Mouse (Mus musculus) CH12.LX (cell line): ENCODE results near the gene Mprip. TPM values are rescaled to one million over a fixed set of nuclear protein-coding genes. Genes with fewer than 3 reads are reported as not detected.
A peak's percentile ranks its signal among the peaks of the same experiment; 100 is the strongest.

Experiments used
- DNase-seq: peaks from one replicate; pipeline ENCODE4 v3.0.0-alpha.2; 2013; ENCODE audit errors: extremely low read depth
- H3K27ac ChIP-seq: 2 replicates; pipeline ENCODE4 v1.5.1; 2012; ENCODE audit warnings: low read depth, mild to moderate bottlenecking, control low read depth, moderate library complexity; ENCODE audit not compliant: insufficient read depth
- H3K27me3 ChIP-seq: replicated peaks from 2 replicates; pipeline ENCODE3; 2012; ENCODE audit warnings: inconsistent platforms
- H3K36me3 ChIP-seq, 2 experiments: replicated peaks in 1 of 2; 2 replicates each; pipeline versions ENCODE3 to v1.6.1; 2012; ENCODE audit warnings: inconsistent platforms in 1 of 2, low read length in 1 of 2, mild to moderate bottlenecking in 1 of 2, mixed read lengths in 1 of 2, moderate library complexity in 1 of 2; ENCODE audit not compliant: control insufficient read depth in 1 of 2, insufficient read depth in 1 of 2
- H3K4me1 ChIP-seq, 2 experiments: 2 replicates each; pipeline ENCODE4 v1.6.1; 2012; ENCODE audit warnings: inconsistent platforms in 1 of 2, moderate library complexity in 1 of 2; ENCODE audit not compliant: insufficient read depth in 2 of 2, control insufficient read depth in 1 of 2
- H3K4me2 ChIP-seq: 2 replicates; pipeline ENCODE4 v1.6.1; 2012; ENCODE audit warnings: low read depth, mild to moderate bottlenecking, control low read depth; ENCODE audit not compliant: poor library complexity, insufficient read depth, severe bottlenecking
- H3K4me3 ChIP-seq, 3 experiments: fragments of 150-350 bp in 1 of 3; sonication (generic) in 1 of 3; replicated peaks in 1 of 3; 2 replicates each; pipeline versions ENCODE3 to v1.5.1; 2011 to 2012; ENCODE audit warnings: low read depth in 2 of 3, low read length in 2 of 3, mild to moderate bottlenecking in 2 of 3, moderate library complexity in 2 of 3, control low read depth in 1 of 3, improper control_type of control experiment in 1 of 3, inconsistent platforms in 1 of 3, mixed read lengths in 1 of 3; ENCODE audit not compliant: poor library complexity in 1 of 3
- H3K79me2 ChIP-seq: replicated peaks from 2 replicates; pipeline ENCODE4 v1.6.1; 2012; ENCODE audit warnings: mild to moderate bottlenecking, moderate library complexity; ENCODE audit not compliant: control insufficient read depth, poor library complexity, insufficient read depth, severe bottlenecking; ENCODE audit errors: extremely low read depth
- H3K9ac ChIP-seq: 2 replicates; pipeline ENCODE4 v1.6.1; 2012; ENCODE audit warnings: low read depth, mild to moderate bottlenecking, control low read depth, moderate library complexity; ENCODE audit not compliant: insufficient read depth
- H3K9me3 ChIP-seq: replicated peaks from 2 replicates; pipeline ENCODE3; 2012; ENCODE audit warnings: low read length, inconsistent platforms, mixed read lengths
- BHLHE40 ChIP-seq: IDR thresholded peaks from 2 replicates; pipeline ENCODE4 v1.6.1; 2011; ENCODE audit warnings: mild to moderate bottlenecking, low read depth, low read length, improper control_type of control experiment
- CHD2 ChIP-seq: IDR thresholded peaks from 2 replicates; pipeline ENCODE4 v1.6.1; 2011; ENCODE audit warnings: low read length, improper control_type of control experiment
- CTCF ChIP-seq, 2 experiments: IDR thresholded peaks in 1 of 2; conservative IDR thresholded peaks in 1 of 2; 2 replicates each; pipeline ENCODE4 v1.5.1; 2011 to 2012; ENCODE audit warnings: low read depth in 2 of 2, low read length in 2 of 2, improper control_type of control experiment in 1 of 2, inconsistent platforms in 1 of 2, mild to moderate bottlenecking in 1 of 2, moderate library complexity in 1 of 2
- E2F4 ChIP-seq: IDR thresholded peaks from 2 replicates; pipeline ENCODE4 v1.6.1; 2011; ENCODE audit warnings: low read depth, low read length, improper control_type of control experiment; ENCODE audit not compliant: insufficient replicate concordance
- ETS1 ChIP-seq: conservative IDR thresholded peaks from 2 replicates; pipeline ENCODE4 v1.6.1; 2012; ENCODE audit warnings: low read depth, mild to moderate bottlenecking, inconsistent platforms, low read length, improper control_type of control experiment, moderate library complexity
- HCFC1 ChIP-seq: IDR thresholded peaks from 2 replicates; pipeline ENCODE4 v1.6.1; 2012; ENCODE audit warnings: low read depth, mild to moderate bottlenecking, inconsistent platforms, low read length, improper control_type of control experiment
- JUN ChIP-seq: IDR thresholded peaks from 2 replicates; pipeline ENCODE4 v1.6.1; 2011; ENCODE audit warnings: low read depth, mild to moderate bottlenecking, low read length, improper control_type of control experiment, moderate library complexity; ENCODE audit not compliant: insufficient read depth
- MAX ChIP-seq: IDR thresholded peaks from 2 replicates; pipeline ENCODE4 v1.6.1; 2011; ENCODE audit warnings: low read length, improper control_type of control experiment
- MXI1 ChIP-seq: IDR thresholded peaks from 2 replicates; pipeline ENCODE4 v1.6.1; 2011; ENCODE audit warnings: mild to moderate bottlenecking, low read depth, low read length, improper control_type of control experiment
- MYC ChIP-seq: IDR thresholded peaks from 2 replicates; pipeline ENCODE4 v1.6.1; 2011; ENCODE audit warnings: low read depth, mild to moderate bottlenecking, improper control_type of control experiment, low read length
- NELFE ChIP-seq: IDR thresholded peaks from 2 replicates; pipeline ENCODE4 v1.6.1; 2011; ENCODE audit warnings: low read depth, low read length, improper control_type of control experiment
- POLR2AphosphoS2 ChIP-seq: IDR thresholded peaks from 2 replicates; pipeline ENCODE4 v1.6.1; 2011; ENCODE audit warnings: low read depth, low read length, improper control_type of control experiment
- RAD21 ChIP-seq: IDR thresholded peaks from 2 replicates; pipeline ENCODE4 v1.6.1; 2011; ENCODE audit warnings: low read depth, mild to moderate bottlenecking, low read length, improper control_type of control experiment, moderate library complexity
- RCOR1 ChIP-seq: conservative IDR thresholded peaks from 2 replicates; pipeline ENCODE4 v1.6.1; 2012; ENCODE audit warnings: low read depth, mild to moderate bottlenecking, inconsistent platforms, low read length, improper control_type of control experiment
- UBTF ChIP-seq: IDR thresholded peaks from 2 replicates; pipeline ENCODE4 v1.6.1; 2012; ENCODE audit warnings: low read depth, mild to moderate bottlenecking, inconsistent platforms, low read length, improper control_type of control experiment, moderate library complexity
- USF2 ChIP-seq: conservative IDR thresholded peaks from 2 replicates; pipeline ENCODE4 v1.6.1; 2011; ENCODE audit warnings: low read depth, low read length, improper control_type of control experiment
- ZNF384 ChIP-seq: IDR thresholded peaks from 2 replicates; pipeline ENCODE4 v1.6.1; 2012; ENCODE audit warnings: low read depth, low read length, improper control_type of control experiment, inconsistent platforms
- dilution Hi-C: fragments of 300-500 bp; cut with MboI; formaldehyde crosslinking; loops from 2 replicates; pipeline ENCODE4 v1.14.3; 2020; ENCODE audit warnings: low sequenced_read_pairs; ENCODE audit not compliant: extremely low pct_unique_long_range_greater_than_20kb, extremely low pct_ligation_motif_present
- in situ Hi-C: fragments of 300-500 bp; cut with MboI; formaldehyde crosslinking; loops from 3 replicates; pipeline ENCODE4 v1.14.3; 2019; ENCODE audit warnings: low sequenced_read_pairs, low pct_ligation_motif_present, low pct_unique_long_range_greater_than_20kb, mixed read lengths
- polyA plus RNA-seq: library from polyadenylated mRNA; unstranded; fragments of >175 nt; gene quantifications from 2 replicates; pipeline ENCODE4 v1.2.1, GENCODE M21; 2012; ENCODE audit warnings: low read depth; ENCODE audit not compliant: insufficient read length
- total RNA-seq, 2 experiments: library from RNA; depleted of rRNA; stranded (reverse); fragments of 300-350 nt in 1 of 2; fragments of >200 nt in 1 of 2; gene quantifications; 2 replicates each; pipeline ENCODE4 v1.2.3; 2012 to 2014

The Mprip gene
- total and polyA plus RNA-seq, 3 experiments, result 50.6 to 59.5 (median 56.4) TPM

GRCm38 (mm10) chr11:59649058-59649457 lies 12.0 kb upstream of the Mprip start:
- no peaks in the 10 kb centered on the region for H3K9me3 ChIP-seq
- dilution Hi-C loops, result no loop called here
- TF ChIP-seq MAX (no peak), UBTF (no peak), RCOR1 (no peak), USF2 (no peak), E2F4 (no peak), CTCF (conservative IDR thresholded peaks at IDR 0.05 in 1 of 2, IDR thresholded peaks at IDR 0.05 in 1 of 2; ENCODE audit: low read depth in 2 of 2, low read length in 2 of 2) (no peak), ETS1 (no peak), MXI1 (no peak), ZNF384 (no peak), RAD21 (no peak), HCFC1 (no peak), NELFE (no peak), JUN (no peak), POLR2AphosphoS2 (no peak), MYC (no peak)
- H3K4me2 ChIP-seq, result no peak overlapping the region
- H3K27ac ChIP-seq, result no peak overlapping the region
- no peaks in the 10 kb centered on the region for H3K79me2 ChIP-seq
- H3K36me3 ChIP-seq, result no peaks in the 10 kb centered on the region
- in situ Hi-C loops, result no loop called here
- no peak overlapping the region for H3K9ac ChIP-seq
- H3K4me1 ChIP-seq, result peaks cover 2 to 4% of the 10 kb centered on the region in 2 experiments; a peak in 2 of 4 replicates
- DNase-seq, result no peak
- H3K4me3 ChIP-seq, result no peak overlapping the region
- H3K27me3 ChIP-seq, result peaks cover 37% of the 10 kb centered on the region

GRCm38 (mm10) chr11:59653003-59653402 lies 8.1 kb upstream of the Mprip start:
- Histone ChIP-seq H3K9me3 (no peaks in the 10 kb centered on the region), H3K27me3 (peaks cover 9% of the 10 kb centered on the region), H3K4me2 (no peak overlapping the region), H3K36me3 (no peaks in the 10 kb centered on the region), H3K79me2 (no peaks in the 10 kb centered on the region), H3K9ac (no peak overlapping the region), H3K4me3 (no peak overlapping the region), H3K27ac (no peak overlapping the region), H3K4me1 (peaks cover 0 to 4% of the 10 kb centered on the region in 2 experiments; a peak in 1 of 4 replicates)
- TF ChIP-seq BHLHE40 (0 out of 2 replicates have a peak, but pooled peaks have one; percentile 18), CHD2 (no peak)
- peak; percentile 19 for DNase-seq
- in situ Hi-C loops (no loop called here), dilution Hi-C loops (no loop called here)
